Mouse (Mus musculus) brain, embryonic 14.5 days (tissue): Measurements from ENCODE around the gene Olfr1381.

Source experiments
- CTCF ChIP-seq: fragments of 200-500 bp; IDR thresholded peaks from 2 replicates; pipeline ENCODE4 v1.5.1; 2012; ENCODE audit warnings: inconsistent platforms, mild to moderate bottlenecking, moderate library complexity, borderline replicate concordance; ENCODE audit not compliant: insufficient read depth, insufficient read length; ENCODE audit errors: extremely low read depth
- POLR2A ChIP-seq: fragments of 200-500 bp; IDR thresholded peaks from 2 replicates; pipeline ENCODE4 v1.6.1; 2012; ENCODE audit warnings: mild to moderate bottlenecking, inconsistent platforms, borderline replicate concordance; ENCODE audit not compliant: poor library complexity, insufficient read depth, insufficient read length, severe bottlenecking; ENCODE audit errors: extremely low read depth

DNA sequence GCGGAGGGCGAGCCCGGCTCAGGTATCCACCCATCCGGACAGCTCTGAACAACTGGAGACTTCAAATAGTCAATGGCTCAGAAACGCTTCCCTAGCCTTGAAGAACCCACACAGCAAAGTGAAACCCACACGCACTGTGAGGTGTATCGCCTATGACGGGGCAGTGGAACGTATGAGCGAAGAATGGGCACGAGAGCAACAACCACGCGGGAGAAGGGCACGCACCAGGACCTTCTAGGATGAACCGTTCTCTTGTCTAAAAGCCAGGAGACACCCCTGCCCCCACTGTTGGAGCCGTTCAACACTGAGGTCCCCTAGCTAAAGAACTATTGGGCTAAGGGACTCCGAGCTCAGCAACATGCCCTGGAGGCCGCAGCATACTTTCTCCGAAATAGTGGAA lies 47.0 kb downstream of the Olfr1381 start:
- no peak for TF ChIP-seq CTCF
- TF ChIP-seq POLR2A, result no peak
